Mouse (Mus musculus): Measurements from ENCODE around the gene Ackr3. TPM values are rescaled to one million over a fixed set of nuclear protein-coding genes. Genes with fewer than 3 reads are reported as not detected.

Gene Ackr3
- polyA plus RNA-seq, 1 experiment from 2014 or later: 54.8 TPM

GRCm38 (mm10) chr1:90212376-90212775, 8.6 kb downstream of the Ackr3 start:
- no peak for DNase-seq (ENCODE audit: low spot score)
- Histone ChIP-seq H3K4me3 (ENCODE audit: low read depth, low read length) (no peak overlapping the region), H3K4me1 (ENCODE audit: insufficient read depth, low read depth, low read length) (no peaks in the 10 kb centered on the region), H3K27me3 (replicated peaks; ENCODE audit: insufficient read depth, low read length) (no peaks in the 10 kb centered on the region; the same call in 1 of the 2 replicates), H3K9ac (replicated peaks; ENCODE audit: low read depth) (no peak overlapping the region), H3K27ac (ENCODE audit: low read length) (no peak overlapping the region), H3K9me3 (ENCODE audit: low read length) (no peaks in the 10 kb centered on the region), H3K36me3 (ENCODE audit: insufficient read depth, low read length) (no peaks in the 10 kb centered on the region), H3K4me2 (replicated peaks; ENCODE audit: low read depth, low read length) (no peak overlapping the region)
- no peak for ATAC-seq
- 89% methylated on average over 6 of the region's 6 CpGs for WGBS
- TF ChIP-seq CTCF (IDR thresholded peaks at IDR 0.05) (no peak), EP300 (IDR thresholded peaks at IDR 0.05) (no peak)

- H3K9ac ChIP-seq (replicated peaks; ENCODE audit: low read depth): no peak overlapping the region
- no peak overlapping the region for H3K4me2 ChIP-seq (replicated peaks; ENCODE audit: low read depth, low read length)
- DNase-seq (ENCODE audit: low spot score) (no peak), ATAC-seq (no peak)
- H3K36me3 ChIP-seq (ENCODE audit: insufficient read depth, low read length): no peaks in the 10 kb centered on the region
- H3K4me3 ChIP-seq (ENCODE audit: low read depth, low read length): no peak overlapping the region
- WGBS: 78% methylated on average over 6 of the region's 6 CpGs
- H3K4me1 ChIP-seq (ENCODE audit: insufficient read depth, low read depth, low read length): no peaks in the 10 kb centered on the region
- no peaks in the 10 kb centered on the region for H3K9me3 ChIP-seq (ENCODE audit: low read length)
- H3K27ac ChIP-seq (ENCODE audit: low read length): no peak overlapping the region
- TF ChIP-seq EP300 (IDR thresholded peaks at IDR 0.05): no peak
- TF ChIP-seq CTCF (IDR thresholded peaks at IDR 0.05): no peak
- no peaks in the 10 kb centered on the region for H3K27me3 ChIP-seq (replicated peaks; ENCODE audit: insufficient read depth, low read length)
Observed at GRCm38 (mm10) chr1:90212901-90213300, 9.1 kb downstream of the Ackr3 start.

GRCm38 (mm10) chr1:90214021-90214420, 10.2 kb downstream of the Ackr3 start:
- H3K9ac ChIP-seq (replicated peaks; ENCODE audit: low read depth): no peak overlapping the region
- no peak overlapping the region for H3K27ac ChIP-seq (ENCODE audit: low read length)
- H3K4me1 ChIP-seq (ENCODE audit: insufficient read depth, low read depth, low read length): no peaks in the 10 kb centered on the region
- H3K36me3 ChIP-seq (ENCODE audit: insufficient read depth, low read length): no peaks in the 10 kb centered on the region
- DNase-seq (ENCODE audit: low spot score): no peak
- H3K4me3 ChIP-seq (ENCODE audit: low read depth, low read length): no peak overlapping the region
- no peaks in the 10 kb centered on the region for H3K9me3 ChIP-seq (ENCODE audit: low read length)
- ATAC-seq: no peak
- 95% methylated on average over 12 of the region's 12 CpGs for WGBS
- TF ChIP-seq EP300 (IDR thresholded peaks at IDR 0.05) (no peak), CTCF (IDR thresholded peaks at IDR 0.05) (no peak)
- H3K4me2 ChIP-seq (replicated peaks; ENCODE audit: low read depth, low read length): no peak overlapping the region
- no peaks in the 10 kb centered on the region for H3K27me3 ChIP-seq (replicated peaks; ENCODE audit: insufficient read depth, low read length)

- no peaks in the 10 kb centered on the region for H3K36me3 ChIP-seq (ENCODE audit: insufficient read depth, low read length)
- no peaks in the 10 kb centered on the region for H3K4me1 ChIP-seq (ENCODE audit: insufficient read depth, low read depth, low read length)
- DNase-seq (ENCODE audit: low spot score): no peak
- no peaks in the 10 kb centered on the region for H3K9me3 ChIP-seq (ENCODE audit: low read length)
- no peak overlapping the region for H3K4me3 ChIP-seq (ENCODE audit: low read depth, low read length)
- ATAC-seq: no peak
- no peaks in the 10 kb centered on the region for H3K27me3 ChIP-seq (replicated peaks; ENCODE audit: insufficient read depth, low read length)
- no peak overlapping the region for H3K27ac ChIP-seq (ENCODE audit: low read length)
- WGBS: 75% methylated on average over 6 of the region's 6 CpGs
- no peak overlapping the region for H3K9ac ChIP-seq (replicated peaks; ENCODE audit: low read depth)
- no peak overlapping the region for H3K4me2 ChIP-seq (replicated peaks; ENCODE audit: low read depth, low read length)
- TF ChIP-seq EP300 (IDR thresholded peaks at IDR 0.05): no peak
- no peak for TF ChIP-seq CTCF (IDR thresholded peaks at IDR 0.05)
Observed at GRCm38 (mm10) chr1:90214926-90215325, 11.1 kb downstream of the Ackr3 start.

- ATAC-seq (no peak), DNase-seq (ENCODE audit: low spot score) (no peak)
- Histone ChIP-seq H3K4me3 (ENCODE audit: low read depth, low read length) (no peak overlapping the region), H3K27me3 (replicated peaks; ENCODE audit: insufficient read depth, low read length) (no peaks in the 10 kb centered on the region), H3K9ac (replicated peaks; ENCODE audit: low read depth) (no peak overlapping the region), H3K27ac (ENCODE audit: low read length) (no peak overlapping the region), H3K9me3 (ENCODE audit: low read length) (no peaks in the 10 kb centered on the region), H3K4me2 (replicated peaks; ENCODE audit: low read depth, low read length) (no peak overlapping the region), H3K36me3 (ENCODE audit: insufficient read depth, low read length) (no peaks in the 10 kb centered on the region), H3K4me1 (ENCODE audit: insufficient read depth, low read depth, low read length) (no peaks in the 10 kb centered on the region)
- 20% methylated on average over 2 of the region's 2 CpGs for WGBS
- TF ChIP-seq CTCF (IDR thresholded peaks at IDR 0.05): no peak
- no peak for TF ChIP-seq EP300 (IDR thresholded peaks at IDR 0.05)
Observed at GRCm38 (mm10) chr1:90215881-90216280, 12.1 kb downstream of the Ackr3 start.

- no peak overlapping the region for H3K4me3 ChIP-seq (ENCODE audit: low read depth, low read length)
- no peaks in the 10 kb centered on the region for H3K36me3 ChIP-seq (ENCODE audit: insufficient read depth, low read length)
- 45% methylated on average over 1 of the region's 1 CpGs for WGBS
- no peaks in the 10 kb centered on the region for H3K27me3 ChIP-seq (replicated peaks; ENCODE audit: insufficient read depth, low read length)
- no peak for TF ChIP-seq EP300 (IDR thresholded peaks at IDR 0.05)
- H3K9me3 ChIP-seq (ENCODE audit: low read length): no peaks in the 10 kb centered on the region
- H3K4me2 ChIP-seq (replicated peaks; ENCODE audit: low read depth, low read length): no peak overlapping the region
- no peak overlapping the region for H3K27ac ChIP-seq (ENCODE audit: low read length)
- ATAC-seq (no peak), DNase-seq (ENCODE audit: low spot score) (no peak)
- H3K9ac ChIP-seq (replicated peaks; ENCODE audit: low read depth): no peak overlapping the region
- H3K4me1 ChIP-seq (ENCODE audit: insufficient read depth, low read depth, low read length): no peaks in the 10 kb centered on the region
Observed at GRCm38 (mm10) chr1:90216395-90216794, 12.6 kb downstream of the Ackr3 start.

GRCm38 (mm10) chr1:90220280-90220679, 16.5 kb downstream of the Ackr3 start:
- no peak overlapping the region for H3K4me2 ChIP-seq (replicated peaks; ENCODE audit: low read depth, low read length)
- H3K4me1 ChIP-seq (ENCODE audit: insufficient read depth, low read depth, low read length): no peaks in the 10 kb centered on the region
- no peaks in the 10 kb centered on the region for H3K9me3 ChIP-seq (ENCODE audit: low read length)
- H3K4me3 ChIP-seq (ENCODE audit: low read depth, low read length): no peak overlapping the region
- no peaks in the 10 kb centered on the region for H3K36me3 ChIP-seq (ENCODE audit: insufficient read depth, low read length)
- H3K9ac ChIP-seq (replicated peaks; ENCODE audit: low read depth): no peak overlapping the region
- no peak for TF ChIP-seq CTCF (IDR thresholded peaks at IDR 0.05)
- TF ChIP-seq EP300 (IDR thresholded peaks at IDR 0.05): no peak
- ATAC-seq: no peak
- no peak for DNase-seq (ENCODE audit: low spot score)
- H3K27me3 ChIP-seq (replicated peaks; ENCODE audit: insufficient read depth, low read length): no peaks in the 10 kb centered on the region
- 41% methylated on average over 9 of the region's 9 CpGs for WGBS
- no peak overlapping the region for H3K27ac ChIP-seq (ENCODE audit: low read length)
